Mouse (Mus musculus): ENCODE results near the gene Prickle2. TPM values are rescaled to one million over a fixed set of nuclear protein-coding genes. Genes with fewer than 3 reads are reported as not detected.

Gene Prickle2
- polyA plus RNA-seq, 1 experiment = 1.1 TPM

DNA sequence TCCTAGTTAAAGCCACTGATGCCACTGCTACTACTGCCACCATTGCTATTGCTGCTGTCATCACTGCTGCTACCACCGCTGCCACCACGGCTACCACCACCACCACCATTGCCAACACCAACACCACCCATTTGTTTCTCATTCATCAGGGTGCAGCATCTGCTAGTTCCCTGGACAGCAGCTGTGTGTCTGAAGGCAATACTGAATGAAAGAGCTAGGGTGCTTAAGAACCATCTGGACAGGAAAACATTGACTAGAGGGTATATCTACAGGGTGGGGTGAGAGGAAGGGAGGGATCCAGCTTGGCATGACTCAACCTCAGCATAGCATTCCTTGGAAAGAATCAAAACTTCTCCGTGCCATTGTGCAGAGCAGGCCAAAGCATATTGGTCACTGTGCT is 133.8 kb downstream of the Prickle2 start:
- TF ChIP-seq CTCF (IDR thresholded peaks at IDR 0.05; ENCODE audit: extremely low read depth, insufficient read depth, insufficient read length, insufficient replicate concordance) (no peak), POLR2A (IDR thresholded peaks at IDR 0.05; ENCODE audit: low read depth, low read length) (no peak)
- no peak for DNase-seq (ENCODE audit: low read depth in 1 of 2, low spot score in 2 of 2)
- 81% methylated on average over 3 of the region's 3 CpGs for WGBS
- H3K4me1 ChIP-seq (ENCODE audit: control insufficient read depth, insufficient read depth, insufficient read length) = no peaks in the 10 kb centered on the region
- H3K27me3 ChIP-seq (ENCODE audit: control insufficient read depth, insufficient read depth, low read length) = no peaks in the 10 kb centered on the region
- no peak overlapping the region for H3K27ac ChIP-seq (ENCODE audit: insufficient read depth, low read length)
- no peaks in the 10 kb centered on the region for H3K36me3 ChIP-seq (ENCODE audit: control insufficient read depth, insufficient read depth, low read length)
- H3K4me3 ChIP-seq (ENCODE audit: extremely low read depth, insufficient read depth, insufficient read length) = no peak overlapping the region

DNA sequence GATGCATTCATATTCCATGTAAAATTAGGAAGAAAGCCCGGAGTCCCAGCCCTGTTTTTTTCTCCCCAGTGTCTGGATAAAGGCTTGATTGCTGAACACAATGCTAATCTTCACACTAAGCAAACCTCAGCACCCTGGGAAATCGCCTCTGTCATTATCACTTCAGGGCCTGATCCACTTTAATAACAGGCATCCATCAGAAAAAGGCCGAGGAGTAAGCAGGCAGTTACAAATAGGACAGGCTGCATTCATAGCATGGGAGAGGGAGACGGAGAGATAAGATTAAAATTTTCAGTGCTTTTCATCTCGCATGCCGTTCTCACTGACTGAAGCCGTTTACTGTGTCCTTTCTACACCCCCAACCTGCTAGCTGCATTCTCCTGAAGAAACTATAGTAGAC is 135.9 kb downstream of the Prickle2 start:
- Histone ChIP-seq H3K27me3 (ENCODE audit: control insufficient read depth, insufficient read depth, low read length) (no peaks in the 10 kb centered on the region), H3K36me3 (ENCODE audit: control insufficient read depth, insufficient read depth, low read length) (no peaks in the 10 kb centered on the region), H3K4me3 (ENCODE audit: extremely low read depth, insufficient read depth, insufficient read length) (no peak overlapping the region), H3K27ac (ENCODE audit: insufficient read depth, low read length) (no peak overlapping the region), H3K4me1 (ENCODE audit: control insufficient read depth, insufficient read depth, insufficient read length) (no peaks in the 10 kb centered on the region)
- DNase-seq (ENCODE audit: low read depth in 1 of 2, low spot score in 2 of 2) = no peak
- TF ChIP-seq POLR2A (IDR thresholded peaks at IDR 0.05; ENCODE audit: low read depth, low read length) (no peak), CTCF (IDR thresholded peaks at IDR 0.05; ENCODE audit: extremely low read depth, insufficient read depth, insufficient read length, insufficient replicate concordance) (no peak)
- 85% methylated on average over 7 of the region's 7 CpGs for WGBS

DNA sequence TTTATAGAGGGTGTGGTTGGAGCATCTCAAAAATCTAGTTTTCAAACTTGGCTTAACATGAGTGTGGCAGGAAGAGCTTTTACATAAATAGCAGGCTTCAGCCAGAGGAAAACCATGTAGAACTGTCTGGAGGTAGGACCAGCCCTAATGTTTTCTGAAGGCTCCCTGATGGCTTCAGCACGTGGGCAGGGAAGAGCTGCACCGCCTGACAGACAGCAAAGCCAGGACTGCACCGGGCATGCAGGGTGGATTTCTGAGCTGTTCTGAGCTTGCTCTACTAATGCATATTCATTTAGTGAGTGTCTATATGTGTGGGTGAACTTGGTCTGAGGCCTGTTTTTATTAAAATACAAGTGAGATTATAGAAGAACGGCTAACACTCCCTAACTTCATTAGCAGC is 136.7 kb downstream of the Prickle2 start:
- no peak overlapping the region for H3K4me3 ChIP-seq (ENCODE audit: extremely low read depth, insufficient read depth, insufficient read length)
- H3K27ac ChIP-seq (ENCODE audit: insufficient read depth, low read length) = no peak overlapping the region
- H3K4me1 ChIP-seq (ENCODE audit: control insufficient read depth, insufficient read depth, insufficient read length) = no peaks in the 10 kb centered on the region
- no peaks in the 10 kb centered on the region for H3K36me3 ChIP-seq (ENCODE audit: control insufficient read depth, insufficient read depth, low read length)
- DNase-seq (ENCODE audit: low read depth in 1 of 2, low spot score in 2 of 2) = no peak
- TF ChIP-seq CTCF (IDR thresholded peaks at IDR 0.05; ENCODE audit: extremely low read depth, insufficient read depth, insufficient read length, insufficient replicate concordance) = no peak
- H3K27me3 ChIP-seq (ENCODE audit: control insufficient read depth, insufficient read depth, low read length) = no peaks in the 10 kb centered on the region
- WGBS = 82% methylated on average over 4 of the region's 4 CpGs

DNA sequence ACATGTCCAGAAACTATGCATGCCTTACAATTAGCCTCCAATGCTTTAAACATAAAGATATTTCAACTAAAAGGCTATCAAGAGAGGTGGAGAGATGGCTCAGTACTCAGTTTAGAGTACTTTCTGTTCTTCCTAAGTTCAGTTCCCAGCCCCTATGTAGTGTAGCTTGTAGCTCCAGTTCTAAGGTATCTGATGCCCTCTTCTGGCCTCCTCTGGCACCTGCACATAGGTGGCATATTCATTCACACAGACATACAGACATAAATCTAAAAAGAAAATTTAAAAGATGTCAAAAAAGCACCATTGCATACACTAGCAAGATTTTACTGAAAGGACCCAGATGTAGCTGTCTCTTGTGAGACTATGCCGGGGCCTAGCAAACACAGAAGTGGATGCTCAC is 146.7 kb downstream of the Prickle2 start:
- TF ChIP-seq POLR2A (IDR thresholded peaks at IDR 0.05; ENCODE audit: low read depth, low read length) = no peak
- TF ChIP-seq CTCF (IDR thresholded peaks at IDR 0.05; ENCODE audit: extremely low read depth, insufficient read depth, insufficient read length, insufficient replicate concordance) = no peak
- H3K27ac ChIP-seq (ENCODE audit: insufficient read depth, low read length) = no peak overlapping the region

DNA sequence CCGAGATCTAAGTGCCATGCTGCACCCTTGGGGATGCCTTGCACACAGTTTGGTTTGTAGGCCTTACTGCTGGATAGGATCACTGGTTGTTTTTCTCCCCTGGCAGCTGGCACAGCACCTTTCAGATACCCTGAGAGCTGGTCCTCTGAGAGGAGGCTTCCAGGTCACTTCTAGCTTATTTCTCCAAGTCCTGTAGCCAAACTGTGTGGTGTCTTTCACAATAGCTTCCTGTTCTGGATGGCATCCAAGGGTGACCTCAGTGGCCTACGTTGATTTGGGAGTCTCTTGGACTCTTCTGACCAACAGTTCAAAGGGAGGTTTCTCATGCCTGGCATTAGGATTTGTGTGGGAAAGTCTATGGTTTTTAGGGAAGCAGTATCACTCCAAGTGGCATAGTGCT is 150.3 kb downstream of the Prickle2 start:
- Histone ChIP-seq H3K27me3 (ENCODE audit: control insufficient read depth, insufficient read depth, low read length) (no peaks in the 10 kb centered on the region), H3K4me3 (ENCODE audit: extremely low read depth, insufficient read depth, insufficient read length) (no peak overlapping the region), H3K36me3 (ENCODE audit: control insufficient read depth, insufficient read depth, low read length) (no peaks in the 10 kb centered on the region), H3K27ac (ENCODE audit: insufficient read depth, low read length) (no peak overlapping the region), H3K4me1 (ENCODE audit: control insufficient read depth, insufficient read depth, insufficient read length) (no peaks in the 10 kb centered on the region)
- 46% methylated on average over 2 of the region's 2 CpGs for WGBS
- DNase-seq (ENCODE audit: low read depth in 1 of 2, low spot score in 2 of 2) = no peak
- no peak for TF ChIP-seq POLR2A (IDR thresholded peaks at IDR 0.05; ENCODE audit: low read depth, low read length)
- no peak for TF ChIP-seq CTCF (IDR thresholded peaks at IDR 0.05; ENCODE audit: extremely low read depth, insufficient read depth, insufficient read length, insufficient replicate concordance)

More for the DNA sequence above, 146.7 kb downstream of the Prickle2 start:
- Histone ChIP-seq H3K4me1 (ENCODE audit: control insufficient read depth, insufficient read depth, insufficient read length) (no peaks in the 10 kb centered on the region), H3K27me3 (ENCODE audit: control insufficient read depth, insufficient read depth, low read length) (no peaks in the 10 kb centered on the region), H3K4me3 (ENCODE audit: extremely low read depth, insufficient read depth, insufficient read length) (no peak overlapping the region), H3K36me3 (ENCODE audit: control insufficient read depth, insufficient read depth, low read length) (no peaks in the 10 kb centered on the region)
- WGBS = 76% methylated on average over 1 of the region's 1 CpGs
- DNase-seq (ENCODE audit: low read depth in 1 of 2, low spot score in 2 of 2) = no peak

DNA sequence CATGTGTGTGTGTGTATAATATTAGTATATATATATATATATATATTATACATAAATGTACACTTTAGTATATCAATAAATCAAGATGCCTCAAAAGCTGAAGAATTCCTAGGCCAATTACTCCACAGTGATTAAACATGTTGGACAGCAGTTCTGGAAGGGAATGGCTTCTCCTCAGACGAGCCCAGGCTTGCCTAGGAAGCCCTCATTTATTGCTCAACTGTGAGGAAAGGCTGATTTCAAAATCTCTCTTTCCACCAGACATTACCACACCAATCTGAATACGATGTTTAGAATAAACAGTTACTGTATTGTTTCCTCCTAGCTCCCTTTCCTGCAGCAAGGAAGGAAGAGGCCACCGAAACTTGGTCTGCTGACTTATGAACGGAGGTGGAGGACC is 152.9 kb downstream of the Prickle2 start:
- no peak overlapping the region for H3K4me3 ChIP-seq (ENCODE audit: extremely low read depth, insufficient read depth, insufficient read length)
- 69% methylated on average over 4 of the region's 4 CpGs for WGBS

DNA sequence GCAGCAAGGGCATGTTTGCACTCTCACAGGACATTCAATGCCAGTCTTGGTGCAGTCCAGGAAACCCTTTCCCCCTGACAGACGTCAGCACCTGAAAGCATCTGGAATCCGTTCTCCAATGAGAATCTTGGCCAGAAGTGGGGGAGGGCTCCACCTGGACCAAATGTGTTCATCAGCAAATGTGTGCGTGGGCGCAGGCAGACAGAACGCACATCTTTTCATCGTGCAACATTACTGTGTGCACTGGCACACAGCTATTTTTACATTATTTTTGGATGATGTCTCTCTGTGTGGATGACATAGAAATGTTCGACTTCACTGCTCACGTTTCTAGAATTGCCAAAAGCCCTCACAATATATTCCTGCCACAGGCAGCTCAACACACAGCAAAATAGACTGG is 156.7 kb downstream of the Prickle2 start:
- H3K36me3 ChIP-seq (ENCODE audit: control insufficient read depth, insufficient read depth, low read length) = no peaks in the 10 kb centered on the region
- H3K4me1 ChIP-seq (ENCODE audit: control insufficient read depth, insufficient read depth, insufficient read length) = no peaks in the 10 kb centered on the region
- no peaks in the 10 kb centered on the region for H3K27me3 ChIP-seq (ENCODE audit: control insufficient read depth, insufficient read depth, low read length)
- H3K27ac ChIP-seq (ENCODE audit: insufficient read depth, low read length) = no peak overlapping the region
- DNase-seq (ENCODE audit: low read depth in 1 of 2, low spot score in 2 of 2) = no peak
- no peak for TF ChIP-seq POLR2A (IDR thresholded peaks at IDR 0.05; ENCODE audit: low read depth, low read length)
- TF ChIP-seq CTCF (IDR thresholded peaks at IDR 0.05; ENCODE audit: extremely low read depth, insufficient read depth, insufficient read length, insufficient replicate concordance) = no peak
- no peak overlapping the region for H3K4me3 ChIP-seq (ENCODE audit: extremely low read depth, insufficient read depth, insufficient read length)
- 85% methylated on average over 8 of the region's 8 CpGs for WGBS

More for the DNA sequence above, 152.9 kb downstream of the Prickle2 start:
- no peak for TF ChIP-seq POLR2A (IDR thresholded peaks at IDR 0.05; ENCODE audit: low read depth, low read length)
- TF ChIP-seq CTCF (IDR thresholded peaks at IDR 0.05; ENCODE audit: extremely low read depth, insufficient read depth, insufficient read length, insufficient replicate concordance) = no peak
- H3K4me1 ChIP-seq (ENCODE audit: control insufficient read depth, insufficient read depth, insufficient read length) = no peaks in the 10 kb centered on the region
- H3K27me3 ChIP-seq (ENCODE audit: control insufficient read depth, insufficient read depth, low read length) = no peaks in the 10 kb centered on the region
- no peak for DNase-seq (ENCODE audit: low read depth in 1 of 2, low spot score in 2 of 2)
- no peaks in the 10 kb centered on the region for H3K36me3 ChIP-seq (ENCODE audit: control insufficient read depth, insufficient read depth, low read length)
- H3K27ac ChIP-seq (ENCODE audit: insufficient read depth, low read length) = no peak overlapping the region

All from spleen, adult 2 months (tissue).